Mouse (Mus musculus) lung, postnatal 0 days (tissue): ENCODE results near the gene BC052040. TPM values are rescaled to one million over a fixed set of nuclear protein-coding genes. Genes with fewer than 3 reads are reported as not detected.
A peak's percentile ranks its signal among the peaks of the same experiment; 100 is the strongest.

Experiments used
- ATAC-seq: fragments of 200-750 bp; cut with Nextera tagmentation; 2 replicates; pipeline ENCODE4 v1.8.0; 2017; ENCODE audit warnings: moderate library complexity
- DNase-seq: peaks from one replicate; pipeline ENCODE4 v3.0.0-alpha.2; 2016; ENCODE audit warnings: low spot score
- H3K27ac ChIP-seq: fragments of 300-500 bp; sonication (generic); 2 replicates; pipeline ENCODE4 v1.5.1; 2014; ENCODE audit warnings: antibody characterized with exemption, mild to moderate bottlenecking, low read length, mixed read lengths
- H3K27me3 ChIP-seq: fragments of 300-500 bp; sonication (generic); replicated peaks from 2 replicates; pipeline ENCODE4 v1.6.1; 2014; ENCODE audit warnings: low read length, mixed read lengths; ENCODE audit not compliant: insufficient read depth
- H3K36me3 ChIP-seq: fragments of 300-500 bp; sonication (generic); 2 replicates; pipeline ENCODE4 v1.6.1; 2014; ENCODE audit warnings: low read length, mixed read lengths; ENCODE audit not compliant: insufficient read depth
- H3K4me1 ChIP-seq: fragments of 300-500 bp; sonication (generic); 2 replicates; pipeline ENCODE4 v1.6.1; 2014; ENCODE audit warnings: antibody characterized with exemption, low read depth, low read length, mixed read lengths; ENCODE audit not compliant: insufficient read depth
- H3K4me2 ChIP-seq: fragments of 300-500 bp; sonication (generic); replicated peaks from 2 replicates; pipeline ENCODE4 v1.6.1; 2014; ENCODE audit warnings: low read depth, mild to moderate bottlenecking, low read length, moderate library complexity, mixed read lengths
- H3K4me3 ChIP-seq: fragments of 300-500 bp; sonication (generic); 2 replicates; pipeline ENCODE4 v1.5.1; 2014; ENCODE audit warnings: low read depth, low read length
- H3K9ac ChIP-seq: fragments of 300-500 bp; sonication (generic); replicated peaks from 2 replicates; pipeline ENCODE4 v1.6.1; 2014; ENCODE audit warnings: low read depth, mild to moderate bottlenecking
- H3K9me3 ChIP-seq: fragments of 300-500 bp; sonication (generic); 2 replicates; pipeline ENCODE4 v1.6.1; 2016; ENCODE audit warnings: low read length, mixed read lengths
- CTCF ChIP-seq: IDR thresholded peaks from 2 replicates; pipeline ENCODE4 v1.5.1; 2016; ENCODE audit warnings: antibody characterized with exemption, mild to moderate bottlenecking
- EP300 ChIP-seq: IDR thresholded peaks from 2 replicates; pipeline ENCODE4 v1.6.1; 2016; ENCODE audit warnings: antibody characterized with exemption, mild to moderate bottlenecking, control low read depth
- WGBS: fragments of 180-500 bp; shearing (Covaris S2); extraction: QIAGEN DNeasy Blood & Tissue Kit; methylation state at CpG from one replicate; pipeline ENCODE4 v1.1.7; 2014; 5-methylcytosine and 5-hydroxymethylcytosine counted together
- polyA plus RNA-seq: library from polyadenylated mRNA; unstranded; fragments of >200 nt; fragmentation: Nextera tagmentation; extraction: Ambion mirVana; gene quantifications from 2 replicates; pipeline ENCODE4 v1.2.1, GENCODE M21; 2015

BC052040 gene
- polyA plus RNA-seq, 1 experiment from 2014 or later: 1.6 TPM

GRCm38 (mm10) chr2:115600724-115601123 lies 19.2 kb downstream of the BC052040 start:
- no peak for TF ChIP-seq CTCF
- TF ChIP-seq EP300: no peak
- no peaks in the 10 kb centered on the region for H3K9me3 ChIP-seq
- no peak for ATAC-seq
- 52% methylated on average over 5 of the region's 5 CpGs for WGBS
- no peak for DNase-seq
- no peak overlapping the region for H3K4me2 ChIP-seq
- no peaks in the 10 kb centered on the region for H3K27me3 ChIP-seq
- no peak overlapping the region for H3K27ac ChIP-seq
- no peaks in the 10 kb centered on the region for H3K36me3 ChIP-seq
- no peak overlapping the region for H3K9ac ChIP-seq
- no peak overlapping the region for H3K4me3 ChIP-seq
- H3K4me1 ChIP-seq: no peaks in the 10 kb centered on the region

GRCm38 (mm10) chr2:115601280-115601679 lies 19.8 kb downstream of the BC052040 start:
- H3K36me3 ChIP-seq: no peaks in the 10 kb centered on the region
- H3K4me1 ChIP-seq: no peaks in the 10 kb centered on the region
- ATAC-seq: no peak
- H3K9ac ChIP-seq: no peak overlapping the region
- 94% methylated on average over 1 of the region's 1 CpGs for WGBS
- no peak for TF ChIP-seq CTCF
- H3K27me3 ChIP-seq: no peaks in the 10 kb centered on the region
- H3K9me3 ChIP-seq: no peaks in the 10 kb centered on the region
- no peak for DNase-seq
- no peak overlapping the region for H3K4me2 ChIP-seq
- no peak overlapping the region for H3K27ac ChIP-seq
- no peak overlapping the region for H3K4me3 ChIP-seq

- TF ChIP-seq EP300: no peak
- TF ChIP-seq CTCF: no peak
- no peak overlapping the region for H3K27ac ChIP-seq
- no peak overlapping the region for H3K9ac ChIP-seq
- H3K4me1 ChIP-seq: no peaks in the 10 kb centered on the region
- no peaks in the 10 kb centered on the region for H3K36me3 ChIP-seq
- H3K4me3 ChIP-seq: no peak overlapping the region
- no peak for DNase-seq
- H3K27me3 ChIP-seq: no peaks in the 10 kb centered on the region
- no peaks in the 10 kb centered on the region for H3K9me3 ChIP-seq
- no peak overlapping the region for H3K4me2 ChIP-seq
- ATAC-seq: no peak
- WGBS: 100% methylated on average over 2 of the region's 2 CpGs
Observed at GRCm38 (mm10) chr2:115602116-115602515, 20.6 kb downstream of the BC052040 start.

- H3K4me3 ChIP-seq: no peak overlapping the region
- no peaks in the 10 kb centered on the region for H3K36me3 ChIP-seq
- H3K4me1 ChIP-seq: no peaks in the 10 kb centered on the region
- no peak overlapping the region for H3K9ac ChIP-seq
- no peaks in the 10 kb centered on the region for H3K27me3 ChIP-seq
- H3K27ac ChIP-seq: no peak overlapping the region
- no peaks in the 10 kb centered on the region for H3K9me3 ChIP-seq
- no peak for TF ChIP-seq CTCF
- TF ChIP-seq EP300: no peak
- 89% methylated on average over 6 of the region's 6 CpGs for WGBS
- no peak for DNase-seq
- no peak overlapping the region for H3K4me2 ChIP-seq
- ATAC-seq: no peak
Observed at GRCm38 (mm10) chr2:115604132-115604531, 22.6 kb downstream of the BC052040 start.

- no peak overlapping the region for H3K9ac ChIP-seq
- H3K9me3 ChIP-seq: no peaks in the 10 kb centered on the region
- H3K27ac ChIP-seq: no peak overlapping the region
- H3K4me2 ChIP-seq: no peak overlapping the region
- DNase-seq: peak; percentile 36
- ATAC-seq: 0 out of 2 replicates have a peak, but pooled peaks have one; percentile 14
- no peaks in the 10 kb centered on the region for H3K36me3 ChIP-seq
- 30% methylated on average over 1 of the region's 1 CpGs for WGBS
- TF ChIP-seq EP300 (peak; percentile 34; the same call in 1 of the 2 replicates), CTCF (no peak)
- H3K4me3 ChIP-seq: no peak overlapping the region
- no peaks in the 10 kb centered on the region for H3K4me1 ChIP-seq
- H3K27me3 ChIP-seq: no peaks in the 10 kb centered on the region
Observed at GRCm38 (mm10) chr2:115605829-115606336, 24.4 kb downstream of the BC052040 start.

GRCm38 (mm10) chr2:115609020-115609419 lies 27.5 kb downstream of the BC052040 start:
- H3K27ac ChIP-seq: no peak overlapping the region
- peak; percentile 70 for DNase-seq
- H3K4me2 ChIP-seq: no peak overlapping the region
- H3K9ac ChIP-seq: no peak overlapping the region
- peak; percentile 80 for ATAC-seq
- TF ChIP-seq EP300: peak; percentile 55; the same call in 1 of the 2 replicates
- TF ChIP-seq CTCF: no peak
- H3K4me3 ChIP-seq: no peak overlapping the region
- no peaks in the 10 kb centered on the region for H3K4me1 ChIP-seq
- H3K36me3 ChIP-seq: no peaks in the 10 kb centered on the region
- no peaks in the 10 kb centered on the region for H3K9me3 ChIP-seq
- WGBS: 75% methylated on average over 3 of the region's 3 CpGs
- H3K27me3 ChIP-seq: no peaks in the 10 kb centered on the region

- no peak overlapping the region for H3K4me3 ChIP-seq
- H3K27ac ChIP-seq: no peak overlapping the region
- no peak for DNase-seq
- H3K4me2 ChIP-seq: no peak overlapping the region
- 74% methylated on average over 2 of the region's 2 CpGs for WGBS
- H3K9ac ChIP-seq: no peak overlapping the region
- H3K36me3 ChIP-seq: no peaks in the 10 kb centered on the region
- no peak for TF ChIP-seq CTCF
- TF ChIP-seq EP300: no peak
- no peaks in the 10 kb centered on the region for H3K4me1 ChIP-seq
- H3K27me3 ChIP-seq: no peaks in the 10 kb centered on the region
- no peak for ATAC-seq
- H3K9me3 ChIP-seq: no peaks in the 10 kb centered on the region
Observed at GRCm38 (mm10) chr2:115610092-115610491, 28.6 kb downstream of the BC052040 start.
